Mouse (Mus musculus): ENCODE data around the gene Tnik. TPM values are rescaled to one million over a fixed set of nuclear protein-coding genes. Genes with fewer than 3 reads are reported as not detected.
A peak's percentile ranks its signal among the peaks of the same experiment; 100 is the strongest.

The Tnik gene
- total RNA-seq, 1 experiment from 2014 or later = 25.2 TPM

DNA sequence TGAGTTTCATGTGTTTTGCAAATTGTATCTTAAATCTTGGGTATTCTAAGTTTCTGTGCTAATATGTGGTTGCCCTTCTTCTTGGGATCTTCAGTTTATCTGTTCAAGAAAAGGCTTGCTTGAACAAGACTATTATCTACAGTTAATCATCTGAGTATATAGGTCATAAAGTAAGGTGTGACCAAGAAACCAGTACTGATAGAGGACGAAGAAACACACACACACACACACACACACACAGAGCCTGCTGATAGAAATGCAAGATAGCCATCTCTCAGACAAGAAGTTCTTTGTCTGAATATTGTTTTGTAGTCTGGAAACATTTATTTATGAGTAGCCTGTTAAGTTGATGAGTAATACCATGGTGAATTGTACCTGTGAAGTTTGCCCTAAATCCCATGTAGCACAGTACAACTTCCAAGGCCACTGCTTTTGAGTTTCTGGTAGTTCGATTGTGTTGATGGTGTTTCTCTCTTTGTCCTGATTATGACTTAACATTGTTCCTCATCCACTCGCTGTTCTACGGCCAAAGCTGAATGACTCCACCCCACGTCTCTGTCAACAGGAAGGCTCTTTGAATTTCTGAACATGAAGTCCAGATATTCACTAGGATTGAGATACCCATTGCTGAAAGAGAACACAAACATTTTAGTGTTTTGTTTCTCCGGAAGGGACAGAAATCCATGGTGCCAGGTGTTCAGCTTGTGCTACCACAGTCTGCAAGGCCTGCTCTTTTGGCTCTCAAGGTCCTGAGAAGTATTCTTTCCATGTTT lies 111.9 kb downstream of the Tnik start:
- ATAC-seq (replicated peaks in 1 of 2; ENCODE audit: insufficient read depth in 1 of 2, low FRiP score in 2 of 2, low TSS enrichment in 1 of 2, low read depth in 1 of 2, poor library complexity in 2 of 2, severe bottlenecking in 2 of 2) = no peak

DNA sequence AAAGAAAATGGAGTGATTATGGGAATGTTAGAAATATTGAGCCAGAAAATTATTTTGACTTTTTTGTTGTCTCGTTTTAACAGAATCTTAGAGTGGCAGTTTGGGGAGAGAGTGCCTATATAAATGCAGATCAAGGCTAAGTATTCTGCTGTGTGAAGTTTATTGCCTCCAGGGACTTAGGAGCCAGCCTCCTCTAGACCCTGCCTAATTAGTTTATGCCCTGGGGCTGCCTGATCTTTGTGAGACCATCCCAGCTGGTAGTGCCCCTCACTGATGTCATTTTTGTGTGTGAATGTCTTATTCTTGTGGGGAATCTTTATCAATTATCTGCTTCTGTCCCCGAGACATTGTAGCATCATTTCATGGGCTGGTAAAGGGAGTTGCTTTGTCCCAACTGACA lies 117.2 kb downstream of the Tnik start:
- ATAC-seq (replicated peaks in 1 of 2; ENCODE audit: insufficient read depth in 1 of 2, low FRiP score in 2 of 2, low TSS enrichment in 1 of 2, low read depth in 1 of 2, poor library complexity in 2 of 2, severe bottlenecking in 2 of 2) = no peak

DNA sequence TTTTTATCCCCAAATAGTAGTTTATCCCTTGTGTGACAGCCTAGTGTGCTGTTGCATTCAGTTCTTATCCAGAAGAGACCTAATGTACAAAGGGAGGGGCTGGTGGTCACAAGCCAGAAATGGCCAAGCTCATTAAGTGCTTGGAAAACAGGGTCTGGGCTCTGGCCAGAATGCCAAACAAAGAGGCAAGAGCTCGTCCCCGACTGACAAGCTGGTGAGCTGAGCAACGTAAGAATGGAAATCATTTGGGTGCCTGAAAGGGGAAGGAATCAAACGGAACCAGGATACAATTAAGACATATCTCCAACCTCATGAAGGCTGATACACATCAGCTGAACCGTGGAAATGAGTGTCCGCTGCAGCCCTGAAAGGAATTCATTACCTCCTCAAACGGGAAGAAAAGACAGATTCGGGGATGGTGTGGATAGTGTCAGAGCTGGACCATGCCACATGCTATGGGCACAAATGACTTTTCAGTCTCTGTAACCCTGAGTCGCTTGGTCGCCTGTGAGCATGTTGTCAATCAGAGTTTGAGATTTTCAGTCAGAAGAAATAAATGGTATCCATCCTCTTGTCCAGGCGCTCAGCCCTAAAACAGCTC lies 120.6 kb downstream of the Tnik start:
- no peak for ATAC-seq (replicated peaks in 1 of 2; ENCODE audit: insufficient read depth in 1 of 2, low FRiP score in 2 of 2, low TSS enrichment in 1 of 2, low read depth in 1 of 2, poor library complexity in 2 of 2, severe bottlenecking in 2 of 2)

DNA sequence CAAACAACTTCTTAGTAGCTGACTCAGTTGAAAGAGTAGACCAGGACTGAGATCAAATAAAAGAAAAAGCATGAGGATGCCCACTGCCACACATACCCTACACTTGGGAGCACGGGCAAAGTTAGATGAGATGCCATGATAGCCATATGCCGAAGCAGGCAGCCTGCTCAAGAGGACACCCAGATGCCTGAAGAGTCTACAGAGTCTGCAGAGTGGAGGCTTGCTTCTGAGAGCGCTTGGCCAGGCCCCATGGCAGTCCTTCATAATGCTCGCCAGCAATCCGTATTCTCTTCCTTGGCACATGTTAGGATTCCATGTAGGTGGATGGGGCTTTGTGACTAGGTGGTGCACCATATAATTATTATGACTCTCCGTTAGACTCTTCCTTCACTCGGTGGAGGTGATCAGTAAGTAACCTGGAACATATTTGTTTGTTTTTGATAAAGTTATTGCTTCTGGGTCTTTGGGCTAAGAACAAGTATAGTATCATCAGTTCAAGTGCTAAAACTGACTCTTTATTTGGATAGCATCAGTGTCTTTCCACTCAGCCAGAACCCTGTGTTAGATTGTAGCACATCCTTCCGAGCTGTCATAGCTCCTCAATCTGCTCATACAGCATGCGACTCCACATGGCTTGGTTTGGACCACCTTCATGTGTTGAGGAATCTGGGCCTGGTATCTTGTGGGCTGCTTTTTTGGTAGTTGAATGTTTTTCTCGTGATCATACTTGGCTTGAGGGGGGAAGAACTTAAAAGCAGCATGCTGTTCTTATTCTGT lies 122.4 kb downstream of the Tnik start:
- no peak for ATAC-seq (replicated peaks in 1 of 2; ENCODE audit: insufficient read depth in 1 of 2, low FRiP score in 2 of 2, low TSS enrichment in 1 of 2, low read depth in 1 of 2, poor library complexity in 2 of 2, severe bottlenecking in 2 of 2)

DNA sequence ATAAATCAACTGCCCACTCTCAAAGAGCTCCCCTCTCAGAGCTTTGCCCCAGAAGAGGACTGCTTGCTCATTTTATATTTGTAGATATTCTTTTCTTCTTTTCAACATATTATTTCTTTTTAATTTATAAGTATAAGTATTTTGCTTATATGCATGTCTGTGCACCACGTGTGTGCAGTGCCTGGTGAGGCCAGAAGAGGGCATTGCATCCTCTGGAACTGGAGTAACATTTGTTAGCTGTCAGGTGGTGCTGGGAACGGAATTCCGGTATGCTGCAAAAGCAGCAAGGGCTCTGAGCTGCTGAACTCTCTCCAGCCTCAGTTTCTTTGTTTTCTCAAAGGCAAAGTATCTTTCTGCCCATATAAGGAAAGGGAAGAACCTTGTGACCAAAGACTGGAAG lies 125.5 kb downstream of the Tnik start:
- ATAC-seq (replicated peaks in 1 of 2; ENCODE audit: insufficient read depth in 1 of 2, low FRiP score in 2 of 2, low TSS enrichment in 1 of 2, low read depth in 1 of 2, poor library complexity in 2 of 2, severe bottlenecking in 2 of 2) = no peak

DNA sequence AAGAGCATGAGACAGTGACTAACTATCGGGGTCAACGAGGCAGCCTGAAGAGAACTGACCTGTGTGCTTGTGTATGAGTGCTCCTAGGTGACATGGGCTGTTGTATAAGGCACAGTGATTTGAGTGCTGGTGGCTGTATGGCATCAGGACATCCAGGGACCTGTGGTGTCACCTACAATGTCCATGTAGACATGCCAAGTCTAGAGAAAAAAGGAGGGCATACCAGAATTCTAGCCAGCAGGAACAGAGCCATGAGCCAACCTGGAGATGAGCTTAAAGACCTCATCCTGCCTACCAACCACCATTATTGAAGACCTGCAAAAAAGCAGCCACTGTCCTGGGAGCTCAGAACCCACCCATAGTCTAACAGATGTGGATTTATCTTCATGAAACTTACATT lies 127.2 kb downstream of the Tnik start:
- ATAC-seq (replicated peaks in 1 of 2; ENCODE audit: insufficient read depth in 1 of 2, low FRiP score in 2 of 2, low TSS enrichment in 1 of 2, low read depth in 1 of 2, poor library complexity in 2 of 2, severe bottlenecking in 2 of 2) = no peak

DNA sequence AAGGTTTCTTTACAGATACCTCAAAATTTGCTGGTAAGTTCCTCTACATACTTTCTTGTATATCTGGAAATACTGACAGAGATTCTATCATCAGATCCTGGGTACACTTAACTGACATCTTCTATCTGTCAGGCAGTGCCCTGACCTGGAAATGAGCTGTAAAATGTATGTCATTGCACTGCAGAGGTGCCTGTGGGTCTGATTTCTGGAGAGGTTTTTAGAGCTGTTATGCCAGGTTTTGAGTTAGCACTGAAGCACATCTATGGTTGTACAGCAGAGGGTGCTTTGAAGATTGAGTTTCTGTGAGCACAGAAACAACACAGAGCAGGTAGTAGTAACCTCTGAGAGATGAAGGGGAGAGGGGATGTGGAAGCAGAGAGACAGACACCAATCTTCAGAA lies 129.5 kb downstream of the Tnik start:
- no peak for ATAC-seq (replicated peaks in 1 of 2; ENCODE audit: insufficient read depth in 1 of 2, low FRiP score in 2 of 2, low TSS enrichment in 1 of 2, low read depth in 1 of 2, poor library complexity in 2 of 2, severe bottlenecking in 2 of 2)

DNA sequence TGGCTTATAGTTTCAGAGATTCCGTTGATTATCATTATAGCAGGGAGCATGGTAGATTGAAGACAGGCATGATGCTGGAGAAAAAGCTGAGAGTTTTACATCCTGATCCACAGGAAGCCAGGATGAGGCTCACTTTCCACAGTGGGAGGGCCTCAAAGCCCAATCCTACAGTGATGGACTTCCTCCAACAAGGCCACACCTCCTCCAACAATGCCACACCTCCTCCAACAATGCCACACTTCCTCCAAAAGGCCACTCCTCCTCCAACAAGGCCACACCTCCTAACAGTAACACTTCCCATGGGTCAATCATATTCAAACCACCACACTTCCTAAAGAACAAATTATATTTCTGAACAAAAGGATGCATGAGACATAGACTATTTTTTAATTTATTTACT lies 135.8 kb downstream of the Tnik start:
- ATAC-seq (replicated peaks in 1 of 2; ENCODE audit: insufficient read depth in 1 of 2, low FRiP score in 2 of 2, low TSS enrichment in 1 of 2, low read depth in 1 of 2, poor library complexity in 2 of 2, severe bottlenecking in 2 of 2) = no peak

DNA sequence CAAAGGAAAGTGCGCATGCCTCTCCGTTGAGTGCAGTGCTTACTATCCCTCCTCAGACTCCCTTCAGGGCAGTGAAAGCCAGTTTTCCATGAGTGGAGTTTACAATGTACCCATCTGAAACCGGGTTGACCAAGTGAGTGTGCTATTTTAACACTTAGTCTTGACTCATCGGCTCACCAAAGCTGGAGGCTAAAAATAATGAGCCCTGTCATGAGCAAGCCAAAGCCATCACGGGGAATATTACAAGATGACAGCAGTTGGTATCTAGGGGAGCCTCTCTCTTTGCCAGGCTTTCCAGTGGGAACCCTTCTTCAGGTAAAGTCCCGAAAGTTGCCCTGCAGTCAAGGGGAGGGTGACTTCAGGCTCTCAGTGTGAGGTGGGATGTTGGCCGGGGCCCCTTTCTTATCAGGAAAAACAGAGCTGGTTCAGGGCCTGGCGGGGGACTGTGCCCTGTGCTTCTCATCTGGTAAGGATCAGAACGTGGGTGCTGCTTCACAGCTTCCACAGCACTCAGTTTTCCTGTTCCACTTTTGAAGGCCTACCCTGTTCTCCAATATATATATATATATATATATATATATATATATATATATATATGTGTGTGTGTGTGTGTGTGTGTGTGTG lies 136.7 kb downstream of the Tnik start:
- ATAC-seq (replicated peaks in 1 of 2; ENCODE audit: insufficient read depth in 1 of 2, low FRiP score in 2 of 2, low TSS enrichment in 1 of 2, low read depth in 1 of 2, poor library complexity in 2 of 2, severe bottlenecking in 2 of 2) = no peak

DNA sequence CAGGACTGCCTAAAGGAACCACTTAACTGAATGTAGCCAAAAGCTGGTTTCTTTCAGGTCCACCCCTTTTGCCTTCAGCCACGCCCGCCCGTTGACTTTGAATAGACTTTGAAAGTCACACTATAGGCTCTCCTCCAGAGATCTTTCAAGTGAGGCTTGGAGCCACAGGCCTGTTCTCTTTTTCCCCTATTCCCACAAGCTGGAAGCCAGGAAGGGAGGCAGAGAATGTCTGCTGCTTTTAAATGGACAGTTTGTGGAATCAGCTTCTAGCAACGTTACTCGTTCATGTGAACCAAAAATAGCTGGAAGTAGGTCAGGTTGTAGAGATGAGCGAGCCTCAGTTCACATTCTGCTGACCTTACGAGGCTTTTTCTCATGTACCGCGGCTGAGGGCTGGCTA lies 138.3 kb downstream of the Tnik start:
- ATAC-seq (replicated peaks in 1 of 2; ENCODE audit: insufficient read depth in 1 of 2, low FRiP score in 2 of 2, low TSS enrichment in 1 of 2, low read depth in 1 of 2, poor library complexity in 2 of 2, severe bottlenecking in 2 of 2) = no peak

DNA sequence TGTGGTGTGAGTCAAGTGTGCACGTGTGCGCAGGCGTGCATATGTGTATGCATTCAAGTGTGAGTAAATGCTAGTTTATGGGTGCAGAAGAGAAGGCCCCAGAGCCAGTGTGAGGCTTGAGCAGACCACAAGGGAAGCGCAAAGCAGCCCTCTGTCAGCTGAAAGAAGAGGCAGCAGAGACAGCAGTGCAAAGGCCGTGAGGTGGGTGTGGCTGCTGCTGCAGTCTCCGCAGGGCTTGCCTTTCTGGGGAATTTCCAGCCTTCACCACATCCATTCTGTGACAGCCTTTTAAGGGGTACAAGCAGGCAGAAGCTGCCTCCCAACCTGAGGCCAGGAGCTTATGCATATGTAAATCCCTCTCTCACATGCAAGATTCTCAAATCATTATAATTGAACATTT lies 139.2 kb downstream of the Tnik start:
- ATAC-seq (replicated peaks in 1 of 2; ENCODE audit: insufficient read depth in 1 of 2, low FRiP score in 2 of 2, low TSS enrichment in 1 of 2, low read depth in 1 of 2, poor library complexity in 2 of 2, severe bottlenecking in 2 of 2) = peak in 1 of 2 experiments; percentile 52; a peak in 2 of 4 replicates

DNA sequence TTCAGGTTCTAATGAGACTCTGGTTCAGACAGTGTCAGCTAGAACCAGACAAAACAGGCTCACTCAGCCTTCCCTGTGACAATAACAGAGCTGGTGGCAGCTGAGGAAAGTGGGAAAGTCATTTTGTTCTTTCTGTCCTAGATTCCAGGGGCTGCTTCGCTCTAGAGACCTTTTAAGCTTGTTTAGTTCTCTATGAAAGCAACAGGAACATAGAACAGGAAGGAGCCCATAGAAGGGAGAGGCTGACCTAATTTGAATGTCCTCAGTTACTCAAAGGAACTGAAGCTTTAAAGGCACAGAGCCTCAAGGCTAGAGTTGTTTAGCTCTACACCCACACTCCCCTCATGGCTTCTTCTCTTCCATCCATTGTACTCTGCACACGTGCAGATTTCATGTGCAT lies 142.4 kb downstream of the Tnik start:
- ATAC-seq (replicated peaks in 1 of 2; ENCODE audit: insufficient read depth in 1 of 2, low FRiP score in 2 of 2, low TSS enrichment in 1 of 2, low read depth in 1 of 2, poor library complexity in 2 of 2, severe bottlenecking in 2 of 2) = no peak

DNA sequence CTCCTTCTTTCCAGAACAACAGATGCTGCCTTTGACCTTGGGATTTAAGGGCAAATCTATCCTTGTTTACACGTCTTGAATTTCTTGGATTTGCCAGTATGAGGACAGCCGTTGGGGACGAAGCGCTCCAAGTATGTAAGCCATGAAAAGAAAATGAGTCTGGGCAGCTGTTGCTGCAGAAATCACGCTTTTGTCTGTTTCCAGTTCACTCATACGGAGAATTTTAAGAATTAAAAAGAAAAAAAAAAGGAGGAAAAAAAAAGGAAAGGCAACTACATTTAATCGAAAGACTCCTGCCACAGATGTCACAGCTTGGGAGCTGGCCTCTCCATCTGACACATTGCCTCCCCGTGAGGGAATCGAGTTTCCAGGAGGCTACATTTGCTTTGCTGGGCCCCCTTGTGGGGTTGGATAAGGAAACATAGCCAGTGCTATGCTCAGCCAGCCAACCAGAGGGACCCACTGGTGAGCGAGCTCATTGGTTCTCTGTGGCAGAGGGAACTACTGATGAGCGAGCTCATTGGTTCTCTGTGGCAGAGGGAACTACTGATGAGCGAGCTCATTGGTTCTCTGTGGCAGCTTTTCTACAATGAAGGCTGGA lies 145.9 kb downstream of the Tnik start:
- peak; percentile 31 to 56 for ATAC-seq (replicated peaks in 1 of 2; ENCODE audit: insufficient read depth in 1 of 2, low FRiP score in 2 of 2, low TSS enrichment in 1 of 2, low read depth in 1 of 2, poor library complexity in 2 of 2, severe bottlenecking in 2 of 2)

DNA sequence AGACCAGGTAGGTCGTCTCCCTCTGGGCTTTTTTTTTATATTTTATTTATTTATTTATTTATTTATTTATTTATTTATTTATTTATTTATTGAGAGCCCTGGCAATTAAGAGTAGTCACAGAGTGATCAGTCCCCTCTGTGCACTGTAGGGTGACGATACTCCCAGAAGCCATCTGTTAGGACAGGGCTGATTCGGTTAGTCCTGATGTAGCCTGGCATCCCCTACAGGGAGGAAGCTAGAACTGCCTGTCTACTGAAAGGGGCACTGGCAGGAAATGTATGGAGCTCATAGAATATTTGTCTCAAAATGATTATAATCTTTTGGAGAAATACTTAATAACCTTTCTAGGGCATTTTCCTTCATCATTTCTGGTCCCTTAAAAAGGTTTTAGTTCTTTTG lies 147.3 kb downstream of the Tnik start:
- ATAC-seq (replicated peaks in 1 of 2; ENCODE audit: insufficient read depth in 1 of 2, low FRiP score in 2 of 2, low TSS enrichment in 1 of 2, low read depth in 1 of 2, poor library complexity in 2 of 2, severe bottlenecking in 2 of 2) = peak in 1 of 2 experiments; percentile 69; a peak in 2 of 4 replicates

DNA sequence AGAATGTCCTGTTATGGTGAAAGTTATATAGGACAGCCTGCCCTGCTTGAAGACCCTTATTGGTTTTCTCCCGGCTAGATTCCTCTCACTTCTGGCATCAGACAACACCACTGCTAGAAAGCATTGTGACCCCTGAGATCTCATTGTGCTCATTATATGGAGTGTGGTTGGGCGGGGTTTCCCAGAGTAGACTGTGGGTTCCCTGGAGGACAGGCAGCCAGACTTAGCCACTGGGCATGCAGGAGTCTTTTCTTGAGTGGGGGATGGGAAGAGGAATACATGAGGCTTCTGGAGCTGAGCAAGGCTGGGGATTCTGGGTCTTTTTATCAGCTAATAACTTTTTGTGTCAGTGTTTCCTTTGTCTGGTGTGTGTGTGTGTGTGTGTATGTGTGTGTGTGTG lies 153.0 kb downstream of the Tnik start:
- ATAC-seq (replicated peaks in 1 of 2; ENCODE audit: insufficient read depth in 1 of 2, low FRiP score in 2 of 2, low TSS enrichment in 1 of 2, low read depth in 1 of 2, poor library complexity in 2 of 2, severe bottlenecking in 2 of 2) = no peak

DNA sequence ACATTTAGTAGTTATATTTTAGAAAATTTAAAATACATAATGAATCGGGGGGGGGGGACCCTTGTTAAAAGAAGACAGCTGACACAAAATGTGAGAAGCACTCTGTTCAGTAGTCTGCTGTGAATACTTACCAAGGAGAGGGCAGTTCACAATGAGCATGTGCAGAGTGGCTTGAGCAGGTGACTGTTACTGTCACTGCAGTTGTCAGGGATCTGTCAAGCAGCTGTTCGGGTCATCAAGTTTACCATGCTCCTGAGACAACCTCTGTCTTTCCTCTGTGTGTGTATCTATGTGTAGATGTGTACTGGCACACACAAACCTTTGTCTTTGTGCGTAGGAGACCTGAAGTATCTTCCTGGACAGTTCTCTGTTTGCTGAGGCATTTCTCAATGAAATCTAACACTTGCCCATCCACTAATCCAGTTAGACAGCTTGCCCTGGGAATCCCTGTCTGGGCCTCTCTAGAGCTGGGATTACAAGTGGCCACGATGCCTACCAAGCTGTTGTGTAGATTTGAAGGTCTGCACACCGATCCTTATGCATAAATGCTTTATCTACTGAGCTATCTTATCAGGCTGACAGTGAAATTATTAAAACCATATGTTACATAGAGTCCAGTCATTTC lies 154.2 kb downstream of the Tnik start:
- no peak for ATAC-seq (replicated peaks in 1 of 2; ENCODE audit: insufficient read depth in 1 of 2, low FRiP score in 2 of 2, low TSS enrichment in 1 of 2, low read depth in 1 of 2, poor library complexity in 2 of 2, severe bottlenecking in 2 of 2)

DNA sequence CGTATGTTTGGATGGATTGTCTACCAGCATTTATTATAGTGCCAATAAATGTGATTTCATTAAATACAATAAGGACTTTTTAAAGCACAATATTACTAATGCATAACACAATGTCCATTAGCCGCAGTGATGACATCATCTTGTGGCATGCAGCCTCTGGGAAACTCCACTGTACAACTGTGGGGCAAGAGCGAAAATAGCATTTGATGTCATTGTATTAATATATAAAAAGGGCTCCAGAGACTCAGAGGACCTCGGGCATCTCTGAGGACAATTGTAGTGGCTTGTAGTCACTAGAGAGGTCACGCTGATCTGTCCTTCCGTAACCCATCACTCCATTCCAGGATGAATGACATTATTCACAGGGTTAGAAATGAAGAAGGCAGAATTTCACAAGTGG lies 157.2 kb downstream of the Tnik start:
- ATAC-seq (replicated peaks in 1 of 2; ENCODE audit: insufficient read depth in 1 of 2, low FRiP score in 2 of 2, low TSS enrichment in 1 of 2, low read depth in 1 of 2, poor library complexity in 2 of 2, severe bottlenecking in 2 of 2) = no peak
